Mouse (Mus musculus) liver, adult 10 weeks (tissue): ENCODE results near the gene Tspan9. TPM values are rescaled to one million over a fixed set of nuclear protein-coding genes. Genes with fewer than 3 reads are reported as not detected.

Experiments used
- polyA plus RNA-seq: library from polyadenylated mRNA; stranded (reverse); fragments of 350-450 nt; fragmentation: Illumina TruSeq; extraction: RNeasy Lipid Tissue Mini Kit (QIAGEN cat#74804); gene quantifications from one replicate; pipeline ENCODE4 v1.2.3, GENCODE M21; 2014; ENCODE audit warnings: low read depth, low replicate concordance

Tspan9 gene
- polyA plus RNA-seq = 4.0 TPM

DNA sequence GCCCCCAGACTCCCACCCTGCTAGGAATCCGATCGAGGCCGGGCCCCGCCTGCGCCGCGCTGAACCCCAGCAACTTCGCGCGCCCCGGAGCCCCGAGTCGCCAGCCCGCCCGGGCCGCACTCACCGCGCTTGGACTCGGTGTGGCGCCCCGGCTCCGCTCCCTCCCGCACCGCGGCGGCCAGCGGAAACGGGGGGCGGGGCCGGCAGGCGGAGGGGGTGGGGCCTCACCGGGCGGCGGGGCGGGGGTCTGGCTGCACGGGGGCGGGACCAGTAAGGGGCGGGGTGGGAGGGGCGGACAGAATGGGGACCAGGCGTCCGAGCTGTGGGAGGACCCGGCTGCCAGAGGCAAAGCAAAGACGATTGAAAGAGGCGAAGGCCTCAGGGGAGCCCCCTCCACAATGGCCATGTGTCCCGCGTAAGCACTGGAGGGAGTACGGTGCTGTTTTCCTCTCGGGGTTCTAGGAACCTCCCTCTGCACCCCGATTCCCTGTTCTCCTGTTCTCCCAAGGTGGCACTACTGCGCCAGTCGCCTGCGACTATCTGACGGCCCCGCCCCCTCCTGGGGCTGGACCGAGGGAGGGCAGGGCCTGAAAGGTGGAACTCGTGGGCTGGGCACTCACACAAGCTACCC, at the start of gene Tspan9:
Tspan9 (minus strand) TSS at position 205 of the 631 bp plus-strand sequence.

Other genes starting within 250 kb of the Tspan9 start
- not detected for gene Tead4, start 157.2 kb upstream of the Tspan9 start, polyA plus RNA-seq
- 0.40 TPM for gene Tulp3, start 212.3 kb upstream of the Tspan9 start, polyA plus RNA-seq
- 1.5 TPM for gene Rhno1, start 219.3 kb upstream of the Tspan9 start, polyA plus RNA-seq
- gene Foxm1, start 219.4 kb upstream of the Tspan9 start, polyA plus RNA-seq = not detected
- gene Tex52, start 231.9 kb upstream of the Tspan9 start, polyA plus RNA-seq = not detected
- not detected for gene Gm44596, start 231.9 kb upstream of the Tspan9 start, polyA plus RNA-seq